Mouse (Mus musculus) 3134 (cell line): ENCODE results near the gene BC051019.

Experiments
- DNase-seq: peaks from one replicate; pipeline ENCODE4 v3.0.0-alpha.2; 2011; ENCODE audit warnings: low spot score; ENCODE audit not compliant: insufficient read length; ENCODE audit errors: extremely low read depth

The BC051019 gene

DNA sequence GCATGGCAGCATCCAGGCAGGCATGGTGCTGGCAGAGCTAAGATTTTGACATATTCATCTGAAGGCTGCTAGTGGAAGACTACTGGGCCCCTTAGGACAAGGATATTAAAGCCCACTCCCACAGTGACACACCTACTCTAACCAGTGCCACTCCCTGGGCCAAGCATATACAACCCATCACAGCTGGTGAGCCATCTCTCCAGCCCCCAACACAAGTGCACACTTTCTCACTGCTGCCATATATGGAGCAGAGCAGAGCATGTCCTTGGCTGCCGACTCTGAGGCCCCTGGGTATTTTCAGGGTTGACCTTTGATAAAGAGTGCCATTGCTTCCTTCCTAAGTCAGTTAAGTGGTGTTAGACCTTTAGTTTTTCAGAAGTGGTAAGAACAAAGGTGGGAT, 13.6 kb downstream of the BC051019 start:
- no peak for DNase-seq

DNA sequence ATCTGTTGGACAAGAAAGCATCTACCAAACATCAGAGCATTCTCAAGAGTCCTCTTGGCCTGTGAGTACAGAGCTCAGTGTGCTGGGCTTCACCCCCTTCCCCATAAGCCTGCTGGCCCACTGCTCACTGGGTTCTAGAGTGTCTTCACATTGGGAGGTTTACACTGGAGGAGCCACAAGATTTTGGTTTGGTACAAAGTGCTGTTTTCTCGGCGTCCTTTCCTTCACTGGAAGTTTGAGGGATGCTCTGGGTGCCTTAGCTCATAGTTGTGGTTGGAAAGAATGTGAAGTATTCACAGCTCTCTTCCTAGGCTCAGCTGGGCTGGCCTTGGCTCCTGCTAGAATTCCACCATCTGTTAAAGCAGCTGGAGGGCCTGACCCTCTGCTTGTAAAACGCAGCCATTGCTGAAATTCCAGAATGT, 14.7 kb downstream of the BC051019 start:
- peak; percentile 66 for DNase-seq

DNA sequence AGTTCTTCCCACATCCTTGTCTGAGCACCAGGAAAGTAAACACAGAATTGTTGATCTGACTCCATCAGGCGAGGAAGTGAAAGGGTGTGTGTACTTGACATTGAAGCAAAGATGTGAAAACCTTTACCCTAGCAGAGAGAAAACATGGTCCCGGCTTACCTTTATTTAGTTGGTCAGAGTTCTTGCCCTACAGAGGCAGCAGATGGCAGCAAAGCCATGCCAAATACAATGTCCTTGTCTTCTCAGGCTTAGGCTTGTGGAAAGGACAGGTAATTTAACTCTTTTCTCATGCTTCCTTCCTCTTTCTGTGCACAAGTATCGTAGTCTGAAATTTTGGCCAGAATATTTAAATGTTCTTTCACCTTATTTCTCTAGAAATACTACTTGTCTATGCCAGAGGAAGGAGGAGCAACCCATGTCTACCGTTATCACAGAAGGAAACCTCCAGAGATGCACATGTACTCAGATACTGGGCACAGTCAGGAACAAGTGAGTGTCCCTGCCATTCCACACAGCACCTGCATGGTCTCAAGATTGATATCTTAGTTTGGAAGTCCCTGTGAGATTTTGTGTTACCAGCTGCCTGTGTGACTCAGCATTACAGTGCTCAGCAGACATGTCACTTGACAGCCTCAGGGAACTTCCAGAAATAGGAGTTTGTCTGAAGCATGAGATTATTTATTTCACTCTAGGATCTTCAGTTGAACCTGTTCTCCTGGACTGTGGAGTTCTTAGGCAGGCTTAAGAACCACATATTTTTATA, 16.4 kb downstream of the BC051019 start:
- DNase-seq, result no peak

DNA sequence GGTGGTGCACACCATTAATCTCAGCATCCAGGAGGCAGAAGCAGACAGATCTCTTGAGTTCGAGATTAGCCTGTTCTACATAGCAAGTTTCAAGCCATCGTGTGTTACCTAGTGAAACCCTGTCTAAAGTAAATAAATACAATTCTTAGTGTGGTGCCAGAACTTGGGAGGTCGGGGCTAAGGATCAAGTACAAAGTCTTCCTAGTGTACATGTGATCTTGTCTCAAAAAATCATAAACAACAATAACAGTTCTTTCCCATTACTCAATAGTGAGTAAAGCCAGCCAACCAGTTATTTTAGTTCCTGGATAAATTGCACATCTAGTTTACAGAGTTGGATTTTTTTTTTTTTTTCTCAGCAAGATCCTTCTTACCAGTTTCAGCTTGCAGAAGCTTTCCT, 19.2 kb downstream of the BC051019 start:
- DNase-seq, result no peak

DNA sequence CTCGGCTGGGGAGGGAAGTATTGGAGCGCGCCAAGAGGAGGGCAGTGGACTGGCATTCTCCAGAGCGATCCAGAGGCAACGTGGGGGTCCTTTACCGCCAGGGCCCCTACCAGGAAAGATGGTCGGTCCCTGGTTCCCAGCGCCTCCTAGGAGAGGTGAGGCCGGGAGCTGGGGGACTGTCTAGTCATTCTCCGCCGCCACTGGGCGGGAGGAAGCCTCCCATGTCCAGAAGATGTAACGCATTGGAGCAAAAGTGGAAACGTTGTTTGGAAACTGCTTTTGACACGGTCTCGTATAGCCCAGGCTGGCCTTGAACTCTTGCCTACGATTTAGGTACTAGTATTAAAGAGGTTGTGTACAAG, 19.7 kb downstream of the BC051019 start:
- DNase-seq, result no peak

DNA sequence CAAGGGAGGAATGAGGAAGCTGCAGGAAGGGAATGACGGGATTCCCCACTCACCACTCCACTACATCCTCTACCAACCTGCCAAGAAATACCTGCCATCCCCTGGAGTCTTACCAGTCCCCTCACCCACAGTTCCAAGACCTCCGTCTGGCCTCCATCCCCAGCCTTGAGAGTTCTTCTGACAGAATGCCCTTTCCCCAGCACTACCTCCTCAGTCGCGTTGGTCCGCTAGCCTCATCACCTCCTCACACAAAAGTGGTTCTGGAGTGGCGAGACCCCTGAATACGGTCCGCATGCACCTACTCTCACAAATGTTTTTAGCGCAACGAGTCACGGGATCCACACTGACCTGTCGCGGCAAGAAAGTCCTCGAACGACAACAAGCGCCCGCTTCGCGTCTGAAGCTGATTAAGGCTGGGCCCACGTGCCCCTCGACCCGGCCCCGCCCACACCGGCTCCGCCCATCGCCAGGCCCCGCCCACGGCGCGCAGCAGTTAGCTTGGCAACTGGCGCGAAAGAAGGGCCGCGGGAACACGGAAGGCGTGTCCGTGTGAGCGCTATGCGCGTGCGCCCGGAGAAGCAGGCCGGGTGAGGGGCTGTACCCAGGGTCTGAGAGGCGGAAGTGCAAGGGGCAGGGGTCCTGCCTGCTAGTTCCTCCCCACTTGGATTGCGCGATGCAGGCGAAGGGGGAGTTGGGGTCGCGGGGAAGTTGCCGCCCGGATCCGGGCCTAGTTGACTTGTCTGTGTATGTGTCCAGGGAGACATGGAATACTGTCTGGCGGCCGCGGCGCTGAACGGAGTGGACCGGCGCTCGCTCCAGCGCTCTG, 20.2 kb downstream of the BC051019 start, which contains the start of the genes St5 and Akip1:
Gene St5, minus strand, starts transcription at position 416 of the 826 bp plus-strand sequence.
Gene Akip1, plus strand, starts transcription at position 501 of the 826 bp plus-strand sequence.
- DNase-seq, result peak; percentile 90

DNA sequence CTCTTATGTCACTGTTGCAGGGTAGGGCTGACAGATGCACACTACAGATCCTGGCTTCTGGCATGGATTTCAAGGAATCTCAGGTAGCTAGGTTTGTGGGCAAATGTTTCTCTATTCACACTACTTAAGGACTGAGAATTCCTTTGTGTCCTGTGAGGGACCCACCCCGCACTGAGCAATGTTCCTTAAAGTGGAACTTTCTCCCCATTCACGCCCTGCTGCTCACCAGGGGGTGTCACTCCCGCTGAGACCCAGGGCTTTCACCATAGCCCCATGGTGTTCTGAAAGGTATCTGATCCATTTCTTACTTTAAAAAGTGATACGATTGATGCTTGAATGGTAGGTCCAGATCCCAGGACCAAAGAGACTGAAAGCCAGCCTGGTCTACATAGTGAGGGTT, 20.9 kb downstream of the BC051019 start:
- DNase-seq, result no peak

DNA sequence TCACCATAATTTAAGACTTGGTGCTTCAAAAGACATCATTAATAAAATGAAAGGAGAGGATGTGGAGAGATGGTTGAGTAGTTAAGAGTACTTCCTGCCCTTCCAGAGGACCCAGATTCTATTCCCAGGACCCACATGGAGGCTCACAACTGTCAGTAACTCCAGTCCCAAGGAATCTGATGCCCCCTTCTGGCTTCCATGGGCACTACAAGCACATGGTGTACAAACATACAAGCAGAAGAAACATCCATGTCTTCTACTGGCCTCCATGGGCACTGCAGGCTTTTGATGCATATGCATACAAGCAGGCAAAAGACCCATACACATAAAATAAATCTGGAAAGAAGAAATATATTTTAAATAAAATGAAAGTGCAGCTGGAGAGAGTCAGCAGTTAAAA, 23.4 kb downstream of the BC051019 start:
- no peak for DNase-seq

DNA sequence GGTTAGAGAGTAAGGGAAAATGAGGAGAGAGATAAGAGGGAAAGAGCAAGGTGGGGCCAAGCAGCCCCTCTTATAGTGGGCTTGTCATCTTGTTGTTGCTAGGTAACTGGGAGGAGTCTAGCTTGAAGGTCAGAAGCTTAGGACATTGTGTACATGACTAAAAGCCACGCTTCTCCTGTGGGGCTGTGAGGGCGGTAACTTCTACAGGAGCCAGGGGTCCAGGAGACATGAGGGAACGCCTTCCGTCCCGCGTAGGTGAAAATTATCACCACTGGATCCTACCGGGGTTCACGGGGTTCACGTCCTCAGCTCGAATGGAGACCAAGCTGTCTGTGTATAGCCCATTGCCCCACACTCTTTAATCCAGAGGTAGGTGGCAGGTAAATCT, 28.3 kb downstream of the BC051019 start:
- DNase-seq, result no peak

DNA sequence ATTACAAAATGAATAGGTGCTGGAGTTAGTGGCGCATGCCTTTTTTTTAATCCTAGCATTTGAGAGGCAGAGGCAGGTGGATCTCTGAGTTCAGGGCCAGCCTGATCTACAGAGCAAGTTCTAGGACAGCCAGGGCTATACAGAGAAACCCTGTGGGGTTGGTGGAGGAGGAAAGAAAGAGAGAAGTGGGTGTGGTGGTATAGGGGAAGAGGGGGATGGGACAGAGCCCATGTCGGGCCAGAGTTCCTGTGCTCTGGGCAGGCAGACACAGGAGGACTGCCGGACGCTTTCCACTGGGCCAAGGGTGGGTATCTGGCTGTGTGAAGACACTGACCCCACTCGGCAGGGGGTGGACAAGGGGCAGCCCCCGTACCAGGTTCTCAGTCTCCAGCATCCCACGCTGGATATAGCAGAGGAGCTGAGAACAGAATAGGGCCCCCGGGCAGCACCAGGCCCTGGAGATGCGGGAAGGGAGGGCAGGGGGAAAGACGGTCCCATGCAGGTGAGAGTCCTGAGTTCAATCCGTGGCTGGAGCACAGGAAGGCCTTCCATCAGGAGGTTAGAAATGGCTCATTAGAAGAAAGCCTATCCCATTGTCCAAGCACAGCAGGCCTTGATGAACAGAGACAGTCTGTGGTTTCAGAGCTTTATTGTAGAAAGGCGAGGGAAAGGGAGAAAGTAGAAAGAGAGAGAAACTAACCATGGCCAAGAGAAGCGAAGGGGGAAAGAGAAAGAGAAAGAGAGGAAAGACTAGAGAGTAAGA, 28.9 kb downstream of the BC051019 start:
- no peak for DNase-seq

DNA sequence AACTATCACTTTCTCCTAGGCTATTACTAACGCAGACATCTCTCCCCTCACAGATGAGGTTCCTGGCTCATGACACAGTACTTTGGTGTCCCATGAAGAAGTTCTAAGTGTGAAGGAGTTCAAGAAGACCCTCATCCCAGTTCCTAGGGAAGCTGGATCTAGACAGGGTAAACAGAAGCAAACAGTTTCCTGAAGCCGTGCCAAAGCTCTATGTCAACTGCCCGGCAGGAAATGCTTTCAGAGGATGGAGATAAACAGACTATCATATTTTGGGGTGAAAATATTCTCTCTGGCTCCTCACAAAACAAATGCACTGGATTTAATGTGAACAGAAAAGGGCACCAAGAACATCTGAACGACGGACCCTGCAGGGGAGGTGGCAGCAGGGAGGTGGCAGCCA, 32.7 kb downstream of the BC051019 start:
- DNase-seq, result no peak

DNA sequence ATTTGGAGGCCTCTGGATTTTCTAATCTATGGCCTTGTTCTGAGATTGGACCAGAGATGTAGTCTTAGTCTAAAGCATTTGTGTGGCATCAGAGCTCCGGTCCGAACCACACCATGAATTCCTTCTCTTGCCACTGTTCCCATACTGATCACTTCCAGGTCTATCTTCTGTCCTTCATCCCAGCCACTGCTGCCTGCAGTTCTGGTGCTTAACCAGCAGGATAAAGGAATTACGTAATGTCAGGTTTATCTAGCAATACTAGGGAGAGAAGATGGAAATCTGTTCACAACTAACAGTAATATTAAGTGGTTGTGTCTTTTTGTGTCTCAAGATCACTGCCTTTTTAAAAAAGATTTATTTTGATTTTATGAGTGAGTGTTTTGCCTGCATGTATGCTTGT, 33.5 kb downstream of the BC051019 start:
- DNase-seq, result no peak

DNA sequence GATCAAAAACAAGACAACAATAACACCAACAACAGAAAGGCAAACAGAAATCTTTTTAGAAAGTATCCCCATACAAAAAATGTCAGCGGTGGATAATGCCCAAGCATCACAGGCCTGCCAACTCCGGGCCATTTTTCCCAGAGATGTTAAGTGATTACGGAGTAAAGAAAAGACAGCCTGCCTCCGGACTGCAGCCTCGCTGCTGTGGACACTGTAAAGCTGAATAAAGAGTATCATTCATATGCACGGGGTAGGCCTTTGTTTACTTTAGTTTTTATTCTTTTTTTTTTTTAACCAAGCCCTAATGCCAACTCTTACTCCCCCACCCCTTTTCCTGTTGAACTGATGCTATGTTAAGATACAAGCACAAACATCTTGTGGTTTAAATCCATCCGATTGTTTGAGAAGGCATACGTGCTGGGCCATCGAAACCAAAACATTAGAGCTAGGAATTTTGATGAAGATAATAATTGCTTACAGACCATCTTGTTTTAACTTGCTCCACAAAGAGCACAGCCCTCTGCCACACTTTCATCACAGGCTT, 37.0 kb downstream of the BC051019 start:
- DNase-seq, result no peak

DNA sequence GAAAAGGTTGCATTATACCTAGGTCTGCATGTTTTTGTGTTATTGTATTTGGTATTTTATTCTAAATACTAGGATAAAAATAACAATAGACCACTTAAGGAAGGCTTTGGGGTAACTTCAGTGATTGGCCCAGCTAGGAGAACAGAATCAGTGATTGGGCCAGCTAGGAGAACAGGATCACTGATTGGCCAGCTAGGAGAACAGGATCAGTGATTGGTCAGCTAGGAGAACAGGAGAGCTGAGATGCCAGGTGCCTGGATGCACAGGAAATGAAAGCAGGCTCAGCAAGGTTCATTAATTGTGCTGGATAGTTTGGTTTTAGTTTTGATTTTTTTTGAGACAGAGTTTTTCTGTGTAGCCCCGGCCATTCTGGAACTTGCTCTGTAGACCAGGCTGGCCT, 42.8 kb downstream of the BC051019 start:
- DNase-seq, result no peak

DNA sequence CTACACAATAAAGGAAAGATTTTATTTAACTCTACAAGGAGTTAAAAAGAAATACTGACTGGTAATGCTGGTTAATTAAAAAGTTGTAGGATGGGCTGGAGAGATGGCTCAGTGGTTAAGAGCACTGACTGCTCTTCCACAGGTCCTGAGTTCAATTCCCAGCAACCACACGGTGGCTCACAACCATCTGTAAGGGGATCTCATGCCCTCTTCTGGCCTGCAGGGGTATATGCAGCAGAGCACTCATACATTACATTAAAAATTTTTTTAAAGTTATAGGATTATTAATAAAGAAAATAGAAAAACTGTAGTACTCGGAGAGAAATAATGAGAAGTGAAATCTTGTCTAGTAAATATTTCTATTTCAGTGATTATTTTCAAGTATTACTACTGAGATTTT, 43.4 kb downstream of the BC051019 start:
- DNase-seq, result no peak

DNA sequence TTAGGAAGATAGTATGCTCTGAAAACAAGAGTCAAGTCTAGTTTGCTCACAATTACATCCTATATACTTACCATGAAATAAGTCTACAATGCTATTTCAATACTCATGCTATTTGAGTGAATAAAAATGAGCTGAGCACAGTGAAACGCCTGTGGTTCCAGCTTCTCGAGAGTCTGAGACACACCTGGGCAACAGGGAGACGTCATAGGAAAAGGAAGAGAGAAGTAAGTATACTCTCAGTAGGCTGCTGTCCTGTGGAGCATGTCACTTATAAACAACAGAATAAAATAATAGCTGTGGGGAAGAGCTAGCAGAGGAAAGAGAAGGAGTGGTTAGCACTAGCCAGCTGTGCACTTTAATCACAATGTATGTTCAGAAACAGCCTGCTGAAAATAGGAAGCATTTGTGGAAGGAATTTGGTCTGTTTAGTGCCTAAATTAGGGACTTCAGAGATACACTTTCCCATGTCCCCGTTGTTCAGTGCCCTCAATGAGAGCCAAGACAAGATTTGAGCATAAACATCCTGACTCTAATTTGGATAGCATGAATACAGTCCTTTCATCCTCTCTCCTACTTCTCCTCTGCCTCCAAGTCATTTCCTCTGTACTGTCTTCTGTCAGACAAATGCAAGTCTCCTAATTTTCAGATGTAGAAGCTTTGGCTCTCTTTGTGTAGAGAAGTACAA, 48.6 kb downstream of the BC051019 start:
- no peak for DNase-seq

DNA sequence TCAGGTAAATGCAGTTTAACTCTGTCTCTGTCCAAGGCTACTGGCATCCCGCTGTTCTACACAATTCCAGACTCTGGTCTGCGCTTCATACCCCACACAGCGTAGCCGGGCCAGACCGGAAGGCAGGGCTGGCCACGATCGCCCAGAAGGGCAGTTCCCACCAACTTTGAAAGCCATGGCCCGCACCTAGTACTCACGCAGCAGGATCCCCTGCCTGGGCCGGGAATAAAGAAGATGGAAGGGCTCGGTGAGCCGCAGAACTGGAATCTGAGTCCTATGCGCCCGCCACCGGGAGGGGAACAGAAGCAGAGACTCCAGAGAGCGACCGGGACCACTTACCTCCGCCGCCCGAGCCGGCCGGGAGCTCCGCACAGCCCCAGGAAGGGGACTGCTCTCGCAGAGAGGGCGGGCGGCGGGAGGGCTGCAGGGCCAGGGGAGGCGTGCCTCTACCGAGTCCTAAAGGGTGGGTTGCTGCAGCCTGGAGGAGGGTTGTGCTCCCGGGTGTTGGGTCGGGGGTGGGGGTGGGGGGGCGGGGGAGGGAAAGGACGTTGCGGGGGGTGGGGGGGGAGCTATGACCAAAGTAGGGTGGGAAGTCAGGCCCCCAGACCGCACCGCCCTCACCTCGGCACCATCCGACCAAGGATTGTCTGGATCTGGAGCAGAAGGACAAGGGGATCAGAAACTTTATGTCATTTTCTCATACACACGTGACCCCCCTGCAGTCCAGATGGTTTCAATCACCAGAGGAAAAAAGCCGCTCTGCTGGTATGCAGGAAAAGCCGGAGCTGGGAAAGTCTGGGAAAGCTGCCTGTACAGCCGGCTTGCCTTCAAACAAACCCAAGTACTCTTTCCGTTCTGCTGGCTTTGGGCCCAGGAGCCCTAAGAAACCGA, 51.8 kb downstream of the BC051019 start:
- peak; percentile 81 for DNase-seq

DNA sequence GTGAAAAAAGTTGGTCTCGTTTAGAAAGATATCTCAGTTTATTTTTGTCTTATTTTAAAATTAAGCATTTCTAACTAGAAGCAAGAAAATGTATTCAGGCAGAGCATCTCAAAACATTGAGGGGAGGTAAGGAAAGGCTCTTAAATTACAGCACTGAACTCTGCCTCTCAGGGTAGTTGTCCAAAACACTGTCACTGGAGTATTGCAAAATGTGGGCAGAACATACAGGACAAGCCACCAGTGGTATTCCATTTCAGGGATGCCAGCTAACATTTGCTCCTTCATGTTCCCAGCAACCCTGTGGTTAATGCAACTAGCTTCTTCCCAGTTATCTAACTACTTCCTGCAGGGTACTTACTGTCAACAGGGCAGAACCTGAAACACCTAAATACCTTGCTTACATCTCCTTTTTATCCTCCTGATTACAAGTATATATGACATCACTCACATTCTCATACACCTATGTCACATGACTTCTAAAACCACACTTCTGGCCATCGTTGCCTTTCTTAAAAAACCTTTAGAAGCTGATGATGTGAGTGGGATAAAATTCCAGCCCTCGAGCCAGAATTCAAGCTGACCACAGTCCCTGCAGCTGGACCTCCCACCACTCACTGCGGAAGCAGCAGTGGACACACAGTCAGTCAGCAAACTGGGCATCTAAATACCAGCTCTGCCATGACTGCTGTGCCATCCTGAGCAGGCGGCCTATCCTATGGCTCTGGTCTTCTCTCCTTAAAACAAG, 54.1 kb downstream of the BC051019 start:
- DNase-seq, result peak; percentile 53

DNA sequence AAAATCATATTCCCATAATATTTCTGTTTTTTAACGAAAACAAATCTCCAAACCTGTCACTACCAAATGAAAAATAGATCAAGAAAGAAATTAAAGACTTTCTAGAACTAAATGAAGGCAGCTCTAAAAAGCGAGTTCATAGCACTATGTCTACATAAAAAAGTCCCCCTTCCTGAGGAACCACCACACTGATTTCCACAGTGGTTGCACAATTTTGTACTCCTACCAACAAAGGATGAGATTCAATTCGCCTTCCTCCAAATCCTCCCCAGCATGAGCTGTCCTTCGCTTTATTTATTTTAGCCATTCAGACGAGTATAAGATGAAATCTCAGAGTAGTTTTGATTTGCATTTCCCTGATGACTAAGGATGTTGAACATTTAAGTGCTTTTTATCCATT, 57.0 kb downstream of the BC051019 start:
- DNase-seq, result no peak
